Mouse (Mus musculus): ENCODE data around the gene Fam114a2.

DNA sequence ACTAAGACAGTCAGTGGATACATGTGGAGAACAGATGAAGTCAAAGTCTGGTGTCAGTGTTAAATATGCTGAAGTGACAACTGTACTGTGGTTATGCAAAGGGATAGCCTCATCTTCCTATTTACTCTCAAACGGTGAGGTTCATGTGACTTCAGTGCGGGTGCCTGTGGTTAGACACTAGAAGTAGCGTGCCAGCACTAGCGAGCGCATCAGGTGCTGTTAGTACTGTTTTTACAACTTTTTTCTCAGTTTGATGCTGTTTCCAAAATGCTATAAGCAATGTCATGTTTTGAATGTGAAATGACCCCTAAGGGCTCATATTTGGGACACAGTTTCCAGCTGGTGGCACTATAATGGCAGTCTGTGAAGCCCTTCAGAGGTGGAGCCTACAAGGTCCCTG, 20.2 kb downstream of the Fam114a2 start:
- TF ChIP-seq GATA1 (IDR thresholded peaks at IDR 0.05; ENCODE audit: borderline replicate concordance, low read length) (no peak), FLI1 (IDR thresholded peaks at IDR 0.05; ENCODE audit: low read length) (no peak)

Data from megakaryocyte, embryonic 14.5 days (primary cell).